Mouse (Mus musculus) testis, adult 2 months (tissue): ENCODE data around the gene Fkbp7.

Experiments
- CTCF ChIP-seq: fragments of 200-500 bp; IDR thresholded peaks from 2 replicates; pipeline ENCODE4 v1.5.1; 2012; ENCODE audit warnings: low read depth, mild to moderate bottlenecking, inconsistent platforms, low read length, moderate library complexity; ENCODE audit not compliant: control insufficient read depth, insufficient read depth, insufficient replicate concordance
- POLR2A ChIP-seq: fragments of 200-500 bp; IDR thresholded peaks from 2 replicates; pipeline ENCODE4 v1.6.1; 2012; ENCODE audit warnings: low read depth, mild to moderate bottlenecking, inconsistent platforms, low read length, moderate library complexity; ENCODE audit not compliant: control insufficient read depth

GRCm38 (mm10) chr2:76643801-76644200 lies 29.1 kb downstream of the Fkbp7 start:
- TF ChIP-seq CTCF (no peak), POLR2A (no peak)
